Mouse (Mus musculus) small intestine, adult 2 months (tissue): Measurements from ENCODE around the gene Kcnk16.

Experiments used
- CTCF ChIP-seq: fragments of 200-500 bp; IDR thresholded peaks from 2 replicates; pipeline ENCODE4 v1.5.1; 2012; ENCODE audit warnings: low read depth, mild to moderate bottlenecking, control low read depth, inconsistent platforms, low read length, moderate library complexity, mixed read lengths; ENCODE audit not compliant: insufficient replicate concordance, insufficient read length; ENCODE audit errors: extremely low read depth
- POLR2A ChIP-seq: fragments of 200-500 bp; IDR thresholded peaks from 2 replicates; pipeline ENCODE4 v1.6.1; 2012; ENCODE audit warnings: low read depth, mild to moderate bottlenecking, control low read depth, inconsistent platforms, low read length, moderate library complexity

- TF ChIP-seq POLR2A (no peak), CTCF (no peak)
Observed at GRCm38 (mm10) chr14:20215826-20216225, 53.2 kb downstream of the Kcnk16 start.
